Mouse (Mus musculus) olfactory bulb, adult 2 months (tissue): Measurements from ENCODE around the gene Lrfn5.

Experiments
- CTCF ChIP-seq: fragments of 200-500 bp; IDR thresholded peaks from 2 replicates; pipeline ENCODE4 v1.5.1; 2012; ENCODE audit warnings: low read depth, mild to moderate bottlenecking, low read length, moderate library complexity; ENCODE audit not compliant: insufficient read depth
- POLR2A ChIP-seq: fragments of 200-500 bp; IDR thresholded peaks from 2 replicates; pipeline ENCODE4 v1.6.1; 2012; ENCODE audit warnings: mild to moderate bottlenecking, low read depth, low read length, moderate library complexity; ENCODE audit not compliant: insufficient read depth

DNA sequence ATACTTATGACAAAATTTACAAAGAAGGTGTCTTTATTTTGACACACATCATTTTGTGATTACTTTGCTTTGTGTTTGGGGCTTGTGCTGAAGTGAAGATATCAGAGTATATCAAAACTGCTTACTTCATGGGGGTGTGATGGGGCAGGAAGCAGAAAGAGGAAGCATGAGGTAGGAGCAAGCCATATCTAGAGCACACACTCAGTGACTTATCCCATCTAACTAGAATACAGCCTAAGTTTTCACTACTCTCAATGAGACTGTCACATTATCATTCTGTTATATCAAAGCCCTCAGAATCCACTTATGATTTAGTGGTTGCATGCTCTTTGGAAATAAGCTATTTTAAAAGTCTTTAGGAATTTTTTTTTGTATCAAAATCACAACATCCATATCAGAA is 77.4 kb downstream of the Lrfn5 start:
- TF ChIP-seq POLR2A: no peak
- TF ChIP-seq CTCF: no peak
